Mouse (Mus musculus) gastrocnemius, postnatal 10 days (tissue): ENCODE results near the gene Ttl. TPM values are rescaled to one million over a fixed set of nuclear protein-coding genes. Genes with fewer than 3 reads are reported as not detected.

Experiments
- DNase-seq: peaks from one replicate; pipeline ENCODE4 v3.0.0; 2021; ENCODE audit warnings: mixed read lengths
- long read RNA-seq, 2 experiments: library from polyadenylated mRNA; stranded (forward); transcript quantifications; one replicate each; pipeline ENCODE4 v2.0.0; 2021
- total RNA-seq, 2 experiments: library from RNA; stranded (reverse); gene quantifications; 2 replicates each; pipeline ENCODE4 v1.2.3; 2021

The Ttl gene
- 10 to 100 TPM in 1 of 2 experiments, 1 to 10 TPM in 1; 8.9 to 11.2 TPM for total RNA-seq
- long read RNA-seq, experiment 1, full-length matches to known transcripts = 10 of 16 reads
- long read RNA-seq, experiment 1, partial matches to known transcripts = 3 of 16 reads
- long read RNA-seq, experiment 1, other reads (novel, unspliced or antisense) = 3 of 16 reads
- long read RNA-seq, experiment 2, full-length matches to known transcripts = 2 of 3 reads
- long read RNA-seq, experiment 2, partial matches to known transcripts = 0 of 3 reads
- long read RNA-seq, experiment 2, other reads (novel, unspliced or antisense) = 1 of 3 reads

DNA sequence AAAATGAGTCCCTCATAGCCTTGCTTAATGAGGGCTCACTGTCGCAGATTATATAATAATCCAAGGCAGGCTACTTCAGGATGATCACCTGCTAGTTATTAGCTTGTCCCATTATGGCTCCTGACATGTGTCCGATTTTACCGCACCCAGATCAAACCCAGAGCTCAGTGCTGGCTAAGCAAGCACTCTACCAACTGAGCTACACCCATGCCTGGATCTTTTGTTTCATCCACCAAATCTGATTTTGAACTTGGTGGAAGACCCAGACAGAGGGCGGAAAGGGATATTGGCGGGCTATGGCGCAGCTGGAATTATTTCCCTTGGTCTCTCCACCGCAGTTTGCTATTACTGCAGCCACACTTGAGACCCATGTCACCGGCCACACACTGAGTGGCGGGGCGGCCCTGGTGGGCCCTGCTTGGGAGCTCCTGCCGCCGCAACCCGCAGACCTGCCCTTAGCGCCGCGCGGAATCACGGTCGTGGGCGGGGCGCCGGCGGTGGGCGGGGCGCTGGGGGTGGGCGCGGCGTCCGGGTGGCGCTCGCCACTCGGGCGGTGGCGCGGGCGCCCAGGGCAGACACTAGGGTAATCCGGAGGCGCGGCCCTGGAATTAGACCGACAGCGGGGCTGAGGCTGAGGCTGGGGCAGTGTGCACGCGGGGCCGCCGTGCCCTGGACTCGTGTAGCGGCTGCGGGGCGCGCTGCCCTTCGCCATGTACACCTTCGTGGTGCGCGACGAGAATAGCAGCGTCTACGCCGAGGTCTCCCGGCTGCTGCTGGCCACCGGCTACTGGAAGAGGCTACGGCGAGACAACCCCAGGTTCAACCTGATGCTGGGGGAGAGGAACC, at the start of gene Ttl:
Ttl (plus strand) TSS at position 506 of the 846 bp plus-strand sequence.
- DNase-seq = peak; percentile 82

DNA sequence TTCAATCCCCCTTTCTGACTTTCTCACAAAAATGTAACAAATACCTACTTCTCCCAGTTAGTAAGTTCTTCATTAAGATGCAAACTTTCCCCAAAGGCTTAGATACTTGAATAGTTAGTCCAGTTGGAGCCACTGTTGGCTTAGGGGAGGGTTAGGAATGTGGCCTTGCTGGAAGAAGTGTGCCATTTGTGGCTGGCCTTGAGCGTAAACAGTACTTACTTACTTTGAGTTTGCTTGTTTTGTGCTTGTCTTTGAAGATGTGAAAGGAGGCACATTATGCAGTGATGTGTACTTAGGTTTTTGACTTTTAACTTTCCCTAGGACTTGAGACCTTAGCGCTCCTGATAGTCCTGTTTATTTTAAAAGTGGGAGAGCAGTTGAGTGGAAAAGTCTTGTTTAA, 45.6 kb upstream of the Ttl start:
- no peak for DNase-seq

DNA sequence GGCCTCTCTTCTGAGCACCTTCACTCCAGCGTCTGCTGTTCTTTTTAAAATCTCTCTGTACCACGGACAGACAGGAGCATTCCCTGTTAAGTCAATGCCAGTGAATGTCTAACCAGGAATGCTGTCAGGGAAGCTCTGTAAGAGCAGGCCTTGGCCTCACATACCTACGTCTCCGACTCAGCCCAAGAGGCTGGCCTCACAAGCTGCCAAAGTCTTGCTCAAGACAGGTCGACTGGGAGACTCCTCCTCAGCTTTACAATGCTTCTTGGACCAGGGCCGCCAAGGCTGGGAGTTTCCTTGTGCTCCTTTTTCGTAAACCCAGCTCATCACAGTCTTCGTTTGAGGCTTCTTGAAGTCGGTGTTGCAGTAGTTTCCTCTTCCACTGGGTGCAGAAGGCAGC, 40.9 kb upstream of the Ttl start:
- no peak for DNase-seq

DNA sequence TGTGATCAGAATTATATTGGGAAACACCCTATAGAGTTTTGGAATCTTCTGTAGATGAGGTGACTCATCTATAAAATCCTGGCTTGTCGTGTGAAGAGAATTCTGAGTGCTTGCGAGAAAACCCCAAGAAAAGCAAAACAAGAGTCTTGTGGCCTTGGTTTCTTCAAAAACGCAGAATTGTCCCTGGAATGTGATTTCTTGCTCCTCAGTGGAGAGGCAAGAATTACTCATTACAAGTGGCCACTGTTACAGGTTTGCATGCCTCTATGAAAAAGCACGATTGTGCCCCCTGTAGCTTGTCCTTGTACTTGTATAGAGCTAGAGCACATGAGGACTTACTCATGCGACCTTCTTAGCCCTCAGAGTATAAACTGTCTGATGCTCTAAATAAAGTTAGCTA, 30.4 kb upstream of the Ttl start:
- no peak for DNase-seq

DNA sequence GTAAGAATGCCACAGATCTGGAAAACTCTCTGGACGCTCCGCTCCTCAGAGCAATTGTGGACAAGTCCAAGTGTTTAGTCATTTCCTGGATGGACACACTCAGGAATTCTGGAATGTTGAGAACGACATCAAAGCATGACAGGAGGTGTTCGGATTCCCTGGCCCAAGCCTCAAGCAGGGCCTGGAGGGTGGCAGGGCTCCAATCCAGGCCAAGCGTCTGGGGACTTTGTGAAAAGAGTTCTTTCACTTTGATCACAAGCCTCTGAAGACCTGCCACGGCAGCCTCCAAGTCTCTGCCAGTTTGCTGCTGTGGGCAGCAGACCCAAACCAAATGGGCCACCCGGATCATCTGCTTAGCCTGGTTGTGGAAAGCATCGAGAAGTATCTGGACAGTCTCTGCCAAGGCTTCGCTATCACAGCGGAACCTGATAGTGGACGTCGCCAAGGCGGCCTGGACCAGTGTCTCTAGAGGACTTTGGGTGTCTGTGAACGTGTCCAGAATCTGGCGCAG, 27.3 kb upstream of the Ttl start:
- peak; percentile 19 for DNase-seq

DNA sequence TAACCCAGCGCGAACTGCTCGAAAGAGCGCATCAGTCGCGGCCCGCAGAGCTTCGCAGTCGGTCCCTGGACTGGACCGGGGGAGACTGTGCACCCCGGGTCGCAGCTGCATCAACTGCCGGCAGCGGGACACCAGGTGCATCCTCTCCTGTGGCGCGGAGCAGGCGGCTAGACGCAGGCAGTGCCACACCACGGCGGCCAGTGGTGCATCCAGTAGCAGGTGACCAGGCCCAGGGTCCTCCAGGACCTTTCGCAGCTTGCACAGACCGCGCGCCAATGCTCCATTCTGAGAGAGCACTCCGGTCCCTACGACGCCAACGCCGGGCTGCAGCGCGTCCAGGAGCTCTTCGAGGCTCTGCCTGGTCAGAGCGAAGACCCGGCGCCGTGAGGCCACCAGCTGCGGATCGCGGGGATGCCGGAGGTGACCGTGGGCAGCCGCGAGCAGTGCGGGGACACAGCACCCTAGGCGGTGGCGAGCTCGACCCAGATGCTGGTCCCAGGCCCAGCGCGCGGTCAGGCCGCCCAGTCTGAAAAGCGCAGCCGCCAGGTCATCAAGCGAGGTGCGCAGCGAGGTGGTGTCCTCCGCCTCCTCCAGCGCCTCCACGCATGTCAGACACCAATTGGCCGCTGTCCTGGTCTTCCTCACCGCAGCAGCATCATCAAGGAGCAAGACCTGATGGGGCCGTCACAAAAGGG, 26.7 kb upstream of the Ttl start:
- peak; percentile 35 for DNase-seq

DNA sequence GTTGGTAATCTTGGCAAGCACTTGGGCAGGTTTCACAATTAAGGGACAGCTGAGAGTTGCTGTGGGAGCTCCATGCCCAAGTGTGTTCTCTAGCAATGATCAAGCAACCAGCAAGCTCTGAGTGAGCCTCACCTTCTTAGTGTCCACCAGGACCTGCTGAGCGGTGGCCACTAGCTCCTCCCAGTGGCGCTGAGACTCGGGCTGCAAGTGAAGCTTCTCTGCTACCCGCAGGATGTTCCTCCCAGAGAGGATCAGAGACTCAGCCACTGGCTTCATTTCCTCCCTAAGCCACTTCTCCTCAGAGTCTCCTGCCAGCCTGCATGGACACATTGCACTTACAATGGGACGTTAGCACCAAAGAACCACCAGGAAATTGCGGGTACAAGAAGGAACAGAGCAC, 25.2 kb upstream of the Ttl start:
- DNase-seq = no peak

DNA sequence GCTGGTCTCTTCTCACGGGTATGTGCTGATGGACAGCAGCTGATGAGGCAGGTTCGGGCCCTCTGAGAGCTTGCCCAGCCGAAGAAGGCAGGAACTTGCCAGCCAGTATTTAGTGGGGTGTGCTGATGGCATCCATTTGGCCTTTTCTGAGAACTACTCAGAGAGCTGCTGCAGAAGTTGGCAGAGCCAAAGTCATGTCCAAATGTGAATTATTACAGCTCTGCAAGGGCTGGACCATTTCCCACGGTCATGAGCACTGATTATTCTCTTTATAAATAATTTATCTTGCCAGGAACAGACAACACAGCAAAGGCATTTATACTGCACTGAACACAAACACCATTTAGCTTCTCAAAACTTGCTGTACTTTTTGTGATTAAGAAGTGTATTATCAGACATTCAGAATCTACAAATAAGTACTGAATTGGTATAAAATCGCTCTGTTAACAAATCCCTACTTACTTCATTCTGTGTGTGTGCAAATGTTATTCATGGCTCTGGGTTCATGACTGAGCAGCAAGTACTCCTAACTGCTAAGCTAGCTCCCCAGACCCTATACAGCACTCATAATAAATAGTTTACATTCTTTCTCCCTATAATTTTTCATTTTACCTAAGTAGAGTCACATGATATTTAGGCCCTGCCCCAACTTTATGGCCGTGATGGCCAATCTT, 19.4 kb upstream of the Ttl start:
- DNase-seq = no peak

DNA sequence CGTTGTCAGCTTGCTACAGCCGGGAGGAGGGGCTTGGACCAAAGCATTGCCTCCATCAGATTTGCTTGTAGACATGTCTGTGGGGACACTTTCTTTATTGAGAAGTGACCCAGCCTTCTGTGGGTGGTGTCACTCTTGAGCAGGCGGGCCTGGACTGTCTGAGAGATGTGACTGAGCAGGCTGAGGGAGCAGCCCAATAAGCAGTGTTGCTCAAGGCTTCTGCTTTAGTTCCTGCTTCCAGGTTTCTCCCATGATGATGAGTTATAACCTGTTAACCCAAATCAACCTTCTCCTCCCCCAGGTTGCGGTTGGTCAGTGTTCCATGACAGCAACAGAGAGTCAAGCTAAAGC, 18.9 kb upstream of the Ttl start:
- no peak for DNase-seq

DNA sequence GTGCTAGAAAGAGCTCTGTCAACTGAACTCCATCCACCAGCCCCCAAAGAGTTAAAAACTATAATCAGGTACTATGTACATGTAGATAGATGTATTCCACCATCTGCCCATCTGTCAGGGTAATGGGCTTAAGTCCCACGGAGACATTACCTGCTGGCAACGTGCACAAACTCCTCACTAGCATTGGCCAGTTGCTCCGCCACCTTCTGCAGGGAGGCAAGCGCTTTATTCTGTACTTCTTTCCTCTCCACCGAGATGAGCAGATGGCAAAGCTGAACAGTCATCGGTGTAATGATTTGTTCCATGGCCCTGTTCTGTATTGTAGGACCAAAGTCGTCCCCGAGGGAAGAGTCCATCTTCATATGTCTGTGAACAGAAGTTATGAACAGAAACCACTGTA, 17.9 kb upstream of the Ttl start, which contains the start of gene Vinac1:
Vinac1 (minus strand) TSS at position 362 of the 400 bp plus-strand sequence.
- no peak for DNase-seq

DNA sequence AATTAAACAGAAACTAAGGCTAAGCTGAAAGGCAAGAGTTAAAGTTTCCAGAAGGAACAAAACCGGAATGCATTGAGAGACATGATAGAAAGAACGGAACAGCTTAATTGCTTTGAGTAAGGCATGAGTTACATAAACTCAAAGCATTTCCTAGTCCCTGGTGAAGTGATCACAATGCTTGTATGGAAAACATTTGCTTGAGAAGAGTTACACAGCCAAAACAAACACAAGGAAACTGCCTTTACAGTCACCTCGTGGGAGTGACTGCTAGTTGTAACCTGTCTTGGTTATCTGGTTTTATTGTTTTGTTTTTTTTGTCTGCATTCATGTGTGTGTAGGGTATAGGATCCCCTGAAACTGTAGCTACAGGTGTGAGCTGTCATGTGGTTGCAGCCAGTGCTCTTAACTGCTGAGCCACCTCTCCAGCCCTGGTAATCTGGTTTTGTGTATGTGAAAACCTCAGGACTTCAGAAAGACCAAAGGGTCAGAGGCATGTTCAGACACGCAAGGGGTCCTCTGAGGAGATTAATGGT, 13.2 kb upstream of the Ttl start:
- no peak for DNase-seq

DNA sequence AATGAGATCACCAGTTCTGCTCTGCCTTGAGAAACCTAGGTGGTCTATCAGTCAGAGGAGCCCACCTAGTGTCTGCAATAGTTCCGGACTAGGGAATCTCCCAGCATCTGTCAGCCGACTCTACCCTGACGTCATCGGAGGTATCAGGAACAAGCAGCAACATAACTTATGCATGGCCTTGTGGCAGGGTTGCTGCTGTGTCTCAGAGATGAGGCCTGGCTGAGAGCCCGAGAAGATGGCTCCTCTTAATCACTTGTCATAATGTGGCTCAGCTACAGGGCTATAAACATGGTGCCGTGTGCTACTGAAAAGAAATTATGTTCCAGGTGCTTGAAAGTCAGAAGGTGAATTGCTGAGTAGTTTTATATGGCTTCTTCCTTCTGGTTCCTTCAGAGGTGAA, 10.0 kb upstream of the Ttl start:
- no peak for DNase-seq

DNA sequence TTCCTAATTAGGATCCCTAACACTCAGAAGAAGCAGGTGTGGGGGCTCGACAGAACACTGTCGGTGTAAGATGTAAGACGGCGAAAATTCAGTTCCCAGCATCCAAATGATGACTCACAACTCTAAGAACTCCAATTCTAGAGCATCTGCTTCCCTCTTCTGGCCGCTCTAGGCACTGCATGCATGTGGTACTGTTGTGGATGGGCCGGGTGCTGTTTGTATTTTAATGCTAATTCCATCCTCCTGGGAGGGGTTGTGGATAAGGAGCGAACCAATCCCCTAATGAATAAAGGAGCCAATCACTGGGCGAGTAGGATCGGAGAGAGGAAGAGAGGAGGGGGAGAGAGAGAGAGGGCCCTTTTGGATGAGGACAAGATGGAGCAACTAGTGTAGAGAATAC, 9.1 kb upstream of the Ttl start:
- DNase-seq = peak; percentile 24

DNA sequence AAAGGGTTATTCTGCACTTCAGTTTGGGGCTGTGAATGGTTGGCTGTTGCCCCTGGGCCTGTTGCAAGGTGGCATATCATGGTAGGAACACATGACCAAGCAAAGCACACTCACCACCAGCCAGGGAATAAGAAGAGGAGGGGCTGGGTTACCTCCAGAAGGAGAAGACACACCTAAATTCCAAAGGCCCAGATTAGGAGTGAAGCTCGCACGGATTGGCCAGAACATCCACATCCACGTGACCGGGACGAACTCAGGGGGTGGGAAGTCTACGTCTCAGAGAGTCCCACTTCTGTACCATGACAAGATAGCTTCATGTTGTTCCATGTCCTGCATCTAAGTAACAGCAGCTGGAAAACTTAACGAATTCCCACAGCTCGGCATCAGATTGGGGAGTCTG, 8.5 kb upstream of the Ttl start:
- no peak for DNase-seq

DNA sequence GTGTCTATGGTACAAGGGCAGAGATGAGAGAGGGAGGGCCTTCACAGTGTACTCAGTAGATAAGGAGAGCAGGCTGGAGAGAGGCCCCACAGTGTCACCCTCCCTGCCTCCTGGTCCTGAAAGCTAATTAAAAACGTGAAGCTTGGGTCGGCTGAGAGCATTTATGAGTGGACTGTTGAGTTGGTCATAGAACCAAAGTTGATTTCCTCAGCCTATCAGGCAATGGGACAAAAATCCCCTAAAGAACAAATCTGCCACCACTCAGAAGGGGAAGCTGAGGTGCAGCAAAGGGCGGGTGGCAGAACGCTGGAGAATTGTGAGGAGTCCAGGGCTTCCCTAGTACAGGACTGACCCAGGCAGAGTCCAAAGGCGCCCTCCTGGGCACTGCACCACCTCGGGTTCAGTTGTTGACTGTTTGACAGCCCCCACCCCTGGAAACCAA, 7.8 kb upstream of the Ttl start:
- no peak for DNase-seq

DNA sequence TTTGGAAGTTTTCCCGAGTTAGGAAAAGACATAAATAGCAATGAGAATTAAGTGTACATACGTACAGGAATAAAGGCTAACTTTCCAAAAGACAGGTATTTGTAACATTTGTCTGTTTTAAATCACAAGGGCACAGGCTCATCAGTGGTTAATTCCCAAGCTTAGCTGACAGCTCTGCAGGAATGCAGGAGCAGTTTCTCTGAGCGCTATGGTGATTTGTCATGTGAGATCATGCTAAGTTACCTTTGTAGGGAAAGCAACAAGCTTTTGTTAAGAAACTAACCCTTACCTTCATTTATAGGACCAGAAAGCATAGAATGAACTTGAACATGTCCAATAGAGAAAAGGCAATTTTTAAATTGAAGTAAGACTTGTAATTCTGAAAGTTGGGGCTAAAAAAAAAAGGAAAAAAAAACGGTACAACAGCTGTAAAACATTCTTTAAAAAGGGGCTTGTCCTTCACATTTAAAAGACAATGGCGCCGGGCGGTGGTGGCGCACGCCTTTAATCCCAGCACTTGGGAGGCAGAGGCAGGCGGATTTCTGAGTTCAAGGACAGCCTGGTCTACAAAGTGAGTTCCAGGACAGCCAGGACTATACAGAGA, 4.2 kb upstream of the Ttl start:
- no peak for DNase-seq

DNA sequence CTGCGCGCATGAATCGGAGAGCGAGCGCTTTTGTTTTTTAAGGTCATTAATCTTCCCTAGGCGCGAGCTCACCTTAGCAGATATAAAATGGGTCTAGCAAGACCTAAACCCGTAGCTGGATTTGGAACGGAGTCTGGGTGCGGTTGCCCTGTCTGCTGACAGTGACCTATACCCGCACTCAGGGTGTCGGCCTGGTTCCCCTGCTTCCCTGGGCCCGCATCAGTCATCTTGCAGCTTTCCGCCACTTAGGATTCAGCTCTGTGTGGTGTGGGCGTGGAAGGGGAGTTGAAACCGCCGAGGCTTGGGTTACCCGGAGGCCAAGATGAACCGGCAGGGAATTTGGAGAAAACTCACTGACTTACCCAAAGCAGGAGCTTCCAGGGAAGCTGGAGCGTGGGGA, 584 bp downstream of the Ttl start:
- peak; percentile 41 for DNase-seq

DNA sequence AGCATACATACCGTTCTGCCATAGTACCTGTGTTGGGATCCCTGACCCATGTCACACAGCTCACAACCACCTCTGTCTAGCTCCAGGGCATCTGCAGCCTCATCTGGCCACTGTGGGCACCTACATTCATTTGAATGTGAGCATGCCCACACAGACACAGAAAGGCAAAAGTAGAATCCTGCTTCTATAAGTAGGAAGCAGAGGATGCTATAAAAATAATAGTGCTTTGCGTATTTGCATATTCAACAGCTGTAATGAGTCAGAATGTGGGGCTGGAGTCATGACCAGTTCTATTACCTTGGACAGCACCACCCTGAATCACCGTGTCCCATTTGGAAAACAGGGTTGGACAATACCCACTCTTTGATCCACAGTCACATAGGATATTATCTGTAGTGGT, 4.6 kb downstream of the Ttl start:
- DNase-seq = no peak

DNA sequence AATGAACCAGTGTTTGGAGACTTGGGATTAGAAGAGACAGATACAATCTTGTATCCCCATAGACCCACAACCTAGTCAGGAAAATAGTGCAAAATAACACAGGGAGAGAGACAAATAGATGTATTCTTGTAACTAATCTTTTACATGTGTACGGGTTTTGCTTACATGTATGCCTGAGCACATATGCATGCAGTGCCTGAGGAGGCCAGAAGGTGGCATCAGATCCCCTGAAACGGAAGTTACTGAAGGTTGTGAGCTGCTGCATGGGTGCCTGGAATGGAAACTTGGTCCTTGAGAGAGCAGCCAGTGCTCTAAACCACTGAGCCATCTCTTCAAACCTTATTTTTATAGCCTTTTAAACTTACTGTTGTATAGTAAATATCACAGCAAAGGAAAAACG, 12.6 kb downstream of the Ttl start:
- DNase-seq = no peak

DNA sequence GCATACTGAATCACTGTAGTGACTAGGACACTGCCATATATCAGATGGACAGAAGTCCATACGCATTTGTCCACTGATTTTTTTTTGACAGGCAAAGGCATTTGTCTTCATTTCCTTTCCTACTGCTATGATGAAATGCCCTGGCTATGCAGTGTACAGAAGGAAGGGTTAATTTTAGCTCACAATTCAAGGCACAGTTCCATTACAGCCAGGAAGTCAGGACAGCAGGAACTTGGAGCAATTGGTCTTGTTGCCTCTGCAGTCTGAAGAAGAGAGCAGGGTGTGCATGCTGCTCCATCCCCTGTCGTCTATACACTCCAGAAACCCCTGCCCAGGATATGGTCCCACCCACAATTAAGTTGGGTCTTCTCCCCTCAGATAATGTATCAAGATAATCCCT, 13.5 kb downstream of the Ttl start:
- no peak for DNase-seq

DNA sequence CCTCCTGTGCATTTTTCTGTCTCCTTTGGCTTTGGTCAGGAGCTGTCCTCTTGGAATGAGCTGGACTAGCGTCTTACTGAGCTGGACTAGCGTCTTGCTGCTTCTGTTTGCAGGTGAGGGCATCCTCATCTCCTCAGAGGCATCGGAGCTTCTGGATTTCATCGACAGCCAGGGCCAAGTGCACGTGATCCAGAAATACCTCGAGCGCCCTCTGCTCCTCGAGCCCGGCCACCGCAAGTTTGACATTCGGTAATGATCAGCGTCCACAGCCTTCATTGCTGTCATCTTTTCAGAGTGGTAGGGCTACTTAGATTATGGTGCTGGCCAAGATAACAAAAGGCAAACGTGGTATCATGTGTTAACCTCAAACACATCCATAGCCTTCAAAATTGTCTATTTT, 15.4 kb downstream of the Ttl start:
- DNase-seq = no peak

DNA sequence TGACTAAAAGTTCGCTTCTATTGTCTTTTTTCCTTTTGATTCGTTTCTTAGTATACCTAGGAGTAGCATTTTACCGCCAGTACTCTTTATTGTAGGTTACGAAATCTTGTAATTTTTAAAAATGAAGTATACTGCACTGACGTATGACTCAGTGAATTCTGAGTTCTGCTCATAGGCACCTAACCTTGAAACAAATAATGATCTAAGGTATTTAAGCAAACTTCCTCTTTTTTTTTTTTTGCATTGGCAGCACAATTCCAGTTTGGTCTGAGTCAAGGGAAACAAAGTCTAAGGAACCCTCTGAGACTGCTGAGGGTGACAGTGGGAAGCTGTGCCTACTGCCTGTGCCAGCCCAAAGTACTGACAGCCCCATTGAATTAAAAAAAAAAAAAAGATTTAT, 17.8 kb downstream of the Ttl start:
- DNase-seq = no peak
